Mouse (Mus musculus): Measurements from ENCODE around the gene Pts. TPM values are rescaled to one million over a fixed set of nuclear protein-coding genes. Genes with fewer than 3 reads are reported as not detected.

The Pts gene
- total RNA-seq (2022) = 10 to 100 TPM; 30.9 to 41.7 (median 36.7) TPM

DNA sequence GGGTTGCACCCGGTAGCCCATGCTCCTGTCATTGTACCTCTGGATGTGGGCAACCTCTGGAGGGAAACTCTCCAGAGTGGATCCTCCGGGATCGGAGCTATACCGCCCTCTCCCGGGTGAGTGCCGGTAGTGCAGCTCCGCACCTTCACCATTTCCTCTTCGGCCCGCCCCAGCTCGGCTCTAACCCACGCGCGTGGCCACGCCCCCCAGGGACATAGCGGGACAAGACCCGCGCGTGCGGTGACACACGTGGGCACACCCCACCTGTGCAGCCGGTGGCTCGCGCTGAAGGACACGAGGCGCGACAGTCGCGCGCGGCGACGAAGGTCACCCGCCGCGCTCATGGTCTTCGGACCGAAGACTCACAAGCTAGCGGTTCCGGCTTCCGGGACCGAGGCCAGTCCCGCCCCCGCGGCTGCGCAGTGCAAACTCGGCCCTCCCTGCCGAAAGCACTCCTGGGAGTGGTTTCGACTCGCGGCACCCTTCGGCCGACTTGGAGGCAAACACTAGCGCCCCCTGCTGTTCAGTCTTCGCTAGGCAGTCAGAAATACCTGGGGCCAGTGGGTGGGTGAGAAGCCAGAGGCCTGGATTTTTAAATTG, at the start of gene Pts:
Gene Pts (minus strand): TSS at position 432 of the 600 bp plus-strand sequence.
- peak; percentile 95 for DNase-seq (ENCODE audit: low spot score)

DNA sequence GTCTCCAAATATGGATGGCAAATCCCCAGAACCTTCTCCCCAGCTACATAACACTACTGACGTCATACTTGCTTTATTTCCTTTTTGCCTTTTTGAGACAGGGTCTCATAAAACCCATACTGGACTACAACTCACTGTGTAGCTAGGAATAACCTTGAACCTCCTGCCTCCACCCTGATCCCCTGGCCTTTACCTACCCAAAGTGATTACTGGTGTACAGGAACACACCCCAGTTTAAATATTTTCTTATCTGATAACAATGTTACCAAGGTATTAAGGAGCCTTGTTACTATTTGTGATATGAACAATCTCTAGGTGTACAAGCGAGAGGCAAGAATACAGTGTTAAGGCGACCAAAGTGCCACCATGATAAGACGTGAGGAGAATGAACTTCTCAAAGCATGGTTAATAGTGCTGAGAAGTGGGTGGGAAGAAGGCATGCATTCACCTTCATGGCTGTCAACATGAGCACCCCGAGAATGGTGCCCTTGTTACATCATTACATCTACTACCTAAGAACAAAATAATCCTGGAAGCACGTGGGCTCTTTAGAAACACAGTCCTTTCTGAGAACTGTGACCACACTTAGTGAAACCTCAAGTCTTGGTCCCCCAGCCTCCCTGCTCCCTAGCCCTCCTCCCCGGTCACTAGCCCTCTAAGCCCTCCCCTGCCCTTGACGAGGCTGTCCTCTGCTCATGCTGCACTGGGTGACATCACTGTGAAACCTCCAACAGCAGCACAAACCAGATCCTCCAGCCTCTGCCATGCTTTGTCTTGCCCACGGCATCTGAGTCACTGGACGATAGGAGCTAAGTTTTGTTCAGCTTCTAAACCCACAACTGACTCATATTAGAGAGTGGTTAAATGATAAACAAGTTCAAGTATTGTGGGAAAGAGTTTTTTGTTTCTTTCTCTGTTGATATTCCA, 41.3 kb upstream of the Pts start:
- DNase-seq (ENCODE audit: low spot score) = no peak

DNA sequence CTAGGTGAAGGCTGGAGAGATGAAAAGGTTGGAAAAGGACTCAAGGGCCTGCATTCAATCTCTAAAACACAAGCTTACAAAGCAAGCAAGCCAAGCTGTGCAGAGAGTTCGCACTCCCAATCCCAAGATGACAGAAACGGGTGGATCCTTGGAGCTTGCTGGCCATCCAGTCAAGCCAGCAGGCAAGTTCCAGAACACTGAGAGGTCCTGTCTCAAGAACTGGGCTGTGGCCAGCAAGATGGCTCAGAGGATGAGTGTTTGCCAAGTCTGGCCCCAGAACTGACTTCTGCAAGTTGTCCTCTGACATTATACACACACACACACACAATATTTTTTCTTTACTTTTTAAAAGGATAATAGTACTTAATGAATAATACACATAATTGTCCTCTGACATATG, 39.4 kb upstream of the Pts start:
- no peak for DNase-seq (ENCODE audit: low spot score)

DNA sequence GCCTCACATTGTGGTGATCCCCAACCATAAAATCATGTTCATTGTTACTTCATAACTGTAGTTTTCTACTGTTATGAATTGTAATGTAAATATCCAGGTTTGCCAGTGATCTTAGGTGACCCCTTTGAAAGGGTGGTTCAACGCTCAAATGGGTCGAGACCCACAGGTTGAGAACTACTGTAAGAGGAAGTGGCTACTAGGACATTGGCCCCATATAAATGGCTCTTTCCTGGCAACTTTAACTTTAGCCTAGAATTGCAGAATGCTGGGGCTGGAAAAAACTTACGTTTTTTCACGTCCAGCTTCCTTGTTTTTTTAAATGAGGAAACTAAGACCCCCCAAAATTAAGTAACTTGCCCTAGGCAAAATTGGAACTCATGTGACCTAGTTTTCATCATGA, 38.8 kb upstream of the Pts start:
- no peak for DNase-seq (ENCODE audit: low spot score)

DNA sequence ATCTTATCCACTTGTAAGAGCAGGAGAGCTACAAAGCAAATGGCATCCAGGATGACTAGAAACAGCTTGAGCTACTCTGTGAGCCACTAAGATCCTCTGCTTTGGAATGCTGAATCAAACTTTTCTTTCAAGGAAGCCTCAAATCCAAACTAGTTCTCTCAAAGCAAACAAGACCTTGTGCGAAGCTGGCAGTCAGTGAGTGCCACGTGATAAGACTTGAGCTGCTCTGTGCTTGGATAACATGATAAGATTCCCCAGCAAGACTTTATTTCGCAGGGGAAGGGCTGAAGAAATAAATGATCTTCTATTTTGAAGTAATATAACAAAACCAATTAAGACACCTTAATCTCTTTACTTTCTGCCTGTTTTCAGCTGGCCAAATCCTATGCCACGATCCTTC, 37.4 kb upstream of the Pts start:
- no peak for DNase-seq (ENCODE audit: low spot score)

DNA sequence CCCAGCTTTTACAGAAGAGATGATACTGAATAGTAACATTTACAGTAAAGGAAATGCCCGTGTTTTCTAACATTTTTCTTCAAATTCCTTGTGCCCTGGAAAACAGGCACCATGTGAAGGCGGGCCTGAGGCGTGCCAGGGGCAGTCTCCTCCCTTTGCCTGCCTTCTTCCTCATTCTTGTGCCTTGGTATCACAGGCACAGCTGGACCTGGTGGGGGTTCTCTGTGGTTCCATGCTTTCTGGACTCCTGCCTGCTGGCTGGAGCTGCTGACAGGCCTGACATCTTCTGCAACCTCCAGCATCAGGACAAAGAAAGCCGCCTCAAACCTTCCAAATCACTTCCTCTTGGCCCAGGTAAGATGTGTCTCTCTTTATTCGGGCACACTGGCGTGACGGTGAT, 36.6 kb upstream of the Pts start:
- peak; percentile 15 for DNase-seq (ENCODE audit: low spot score)

DNA sequence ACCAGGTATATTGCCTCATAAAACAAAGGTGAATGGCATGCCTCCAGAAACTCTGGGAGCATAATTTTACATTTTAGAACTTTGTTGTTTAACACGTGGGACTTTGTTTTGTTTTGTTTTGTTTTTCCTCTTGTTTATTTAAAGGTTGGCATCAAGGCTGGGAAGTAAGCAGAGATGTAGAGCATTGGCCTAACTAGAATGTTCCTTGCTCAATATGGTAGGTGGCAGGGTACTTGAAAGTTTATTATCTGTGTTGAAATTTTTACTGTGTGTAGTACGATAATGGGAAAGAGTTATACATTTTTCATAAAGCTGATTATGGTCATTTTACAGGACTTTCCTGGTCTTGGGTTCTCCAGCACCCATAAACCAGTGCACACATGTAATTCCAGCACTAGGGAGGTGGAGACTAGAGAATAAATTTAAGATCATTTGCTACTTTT, 33.4 kb upstream of the Pts start:
- DNase-seq (ENCODE audit: low spot score) = no peak

DNA sequence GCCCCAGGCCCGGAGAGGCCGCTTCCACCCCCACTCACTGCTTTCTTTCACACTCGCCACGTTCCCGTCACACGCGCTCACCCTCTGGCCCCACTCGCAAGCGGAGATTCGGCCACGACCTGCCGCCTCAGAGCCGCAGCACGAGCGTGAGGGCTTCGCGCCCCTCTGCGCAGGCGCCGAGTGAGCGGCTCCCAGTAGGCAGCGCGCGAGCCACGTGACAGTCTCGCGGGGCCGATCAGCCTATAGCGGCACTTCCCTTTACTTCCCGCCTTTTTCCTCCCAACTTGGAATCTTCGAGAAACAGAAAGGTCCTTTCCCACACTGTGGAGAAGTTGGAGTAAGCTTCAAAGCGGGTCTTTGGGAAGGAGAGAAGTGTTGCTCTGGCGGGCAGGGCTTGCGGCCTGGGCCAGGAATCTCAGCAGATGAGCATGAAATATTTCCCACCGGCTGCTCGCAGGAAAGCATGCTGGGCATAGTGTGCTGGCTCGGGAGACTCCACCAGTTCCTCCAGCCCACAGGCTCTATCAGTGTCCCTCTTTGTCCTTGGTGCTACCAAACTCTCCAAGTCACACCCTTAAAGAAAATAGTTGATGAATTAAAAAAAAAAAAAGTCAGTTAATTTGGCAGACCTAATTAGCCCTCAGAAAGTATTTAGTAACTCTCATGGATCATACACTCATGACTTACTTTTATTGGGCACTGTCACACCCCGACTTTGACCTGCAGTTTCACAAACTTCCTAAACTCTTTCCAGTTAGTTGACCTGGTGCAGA, 32.8 kb upstream of the Pts start, which contains the start of gene Tex12:
Gene Tex12 (minus strand): TSS at position 181 of the 773 bp plus-strand sequence.
- DNase-seq (ENCODE audit: low spot score) = no peak

DNA sequence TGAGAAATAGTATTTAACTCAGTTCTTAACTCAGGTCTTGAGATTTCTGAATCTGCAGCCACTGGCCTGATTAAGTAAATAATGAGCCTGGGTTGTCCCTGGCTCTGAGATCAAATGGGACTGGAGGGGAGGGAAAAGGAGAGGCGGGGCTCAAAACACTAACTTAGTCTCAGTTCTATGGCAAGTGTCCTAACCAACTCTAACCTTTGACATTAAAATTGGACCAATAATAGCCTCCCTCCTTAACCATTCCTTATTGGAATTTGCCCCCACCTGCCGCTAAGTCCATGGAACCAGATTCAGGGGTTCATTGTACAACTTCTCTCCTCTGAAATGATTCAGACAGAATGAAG, 26.5 kb upstream of the Pts start, which contains the start of gene Bco2:
Gene Bco2 (minus strand): TSS at position 88 of the 353 bp plus-strand sequence.
- DNase-seq (ENCODE audit: low spot score) = no peak

DNA sequence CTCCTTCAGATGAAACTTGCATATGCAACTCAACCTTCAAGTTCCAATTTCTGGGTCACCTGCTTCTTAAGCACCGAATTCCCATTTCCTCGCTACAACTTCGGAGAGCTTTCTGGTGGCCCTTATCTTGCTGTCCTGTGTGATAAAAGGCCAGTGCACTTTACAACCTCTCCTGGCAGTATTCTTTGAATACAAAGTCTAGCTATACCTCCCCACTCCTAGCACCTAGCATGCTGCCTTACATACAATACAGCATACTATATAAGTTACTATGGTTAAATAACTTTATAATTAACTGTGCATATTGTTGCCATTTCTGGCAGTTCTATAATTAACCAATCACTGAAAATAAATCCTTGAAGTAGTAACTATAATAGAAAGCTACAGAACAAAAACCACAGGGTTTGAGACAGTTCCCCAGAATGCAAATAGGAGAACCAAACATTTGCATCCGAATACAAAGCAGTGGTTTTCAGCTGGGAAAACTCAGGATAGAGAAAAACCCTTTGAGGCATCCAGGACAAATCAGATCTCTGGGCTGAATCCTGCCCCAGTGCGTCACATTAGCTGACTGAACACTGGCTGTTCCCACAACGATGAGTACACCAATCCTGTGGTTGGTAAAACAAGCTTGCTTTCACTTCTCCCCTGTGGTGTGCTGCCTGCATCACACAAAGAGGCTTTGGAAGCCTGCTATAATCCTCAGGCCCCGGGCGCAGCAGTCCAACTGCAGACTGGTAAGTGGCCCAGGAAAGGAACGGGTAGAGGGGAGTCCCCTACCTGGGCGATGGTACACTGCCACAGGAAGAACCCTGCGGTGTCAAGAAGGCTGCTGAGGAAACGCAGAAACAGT, 25.9 kb upstream of the Pts start, which contains the start of gene Il18:
Gene Il18 (plus strand): TSS at position 587 of the 853 bp plus-strand sequence.
- DNase-seq (ENCODE audit: low spot score) = peak; percentile 34

DNA sequence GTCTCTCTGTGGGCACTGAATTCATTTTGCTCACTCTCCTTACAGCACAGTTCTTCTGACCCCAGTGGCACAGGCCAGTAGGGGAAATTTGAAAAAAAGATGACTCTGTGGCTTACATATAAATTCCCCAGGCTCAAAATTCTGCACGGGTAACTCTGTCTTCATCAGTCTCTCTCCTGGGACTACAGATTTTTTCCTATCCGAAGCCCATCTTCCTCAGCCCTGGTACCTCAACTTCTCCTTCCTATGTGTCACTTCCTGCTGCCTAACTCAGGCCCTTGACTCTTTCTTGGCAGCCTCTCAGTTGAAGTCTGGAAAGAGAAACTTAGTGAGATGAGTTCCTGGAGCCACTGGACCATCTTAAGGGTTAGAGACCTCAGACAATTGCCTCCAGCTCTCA, 25.0 kb upstream of the Pts start:
- no peak for DNase-seq (ENCODE audit: low spot score)

DNA sequence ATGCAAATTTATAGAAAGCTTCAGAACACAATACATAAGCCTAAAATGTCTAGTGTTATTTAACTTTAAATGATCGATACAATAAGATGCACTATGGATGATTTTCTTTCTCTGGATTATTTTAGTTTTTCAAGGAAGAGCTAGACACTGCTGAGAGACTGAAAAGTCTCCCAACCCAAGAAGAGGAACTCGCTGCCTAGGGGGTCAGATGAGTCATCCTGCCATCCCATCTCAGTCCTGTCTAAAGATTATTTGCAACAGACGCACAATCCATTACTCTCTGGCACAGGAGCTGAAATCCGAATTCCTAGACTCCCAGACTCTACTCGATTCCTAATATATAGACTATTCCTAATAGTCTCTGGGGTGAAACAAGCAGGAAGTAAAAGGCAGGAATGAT, 23.7 kb upstream of the Pts start:
- no peak for DNase-seq (ENCODE audit: low spot score)

DNA sequence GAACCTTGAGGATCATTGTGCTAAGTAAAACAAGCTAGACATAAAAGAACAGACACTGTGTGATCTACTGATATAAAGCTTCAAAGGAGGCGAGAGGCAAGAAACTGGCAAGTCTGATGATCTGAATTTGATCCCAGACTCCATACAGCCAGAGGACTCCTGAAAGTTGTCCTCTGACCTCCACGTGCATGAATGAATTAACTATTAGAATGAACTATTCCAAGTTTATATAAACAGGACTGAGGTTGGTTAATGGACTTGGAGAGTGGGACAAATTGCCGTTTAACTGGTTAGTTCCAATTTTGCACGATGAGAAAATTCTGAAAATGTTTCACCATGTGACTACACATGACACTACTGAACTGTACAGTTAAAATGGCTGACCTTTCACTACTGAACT, 20.4 kb upstream of the Pts start:
- no peak for DNase-seq (ENCODE audit: low spot score)

DNA sequence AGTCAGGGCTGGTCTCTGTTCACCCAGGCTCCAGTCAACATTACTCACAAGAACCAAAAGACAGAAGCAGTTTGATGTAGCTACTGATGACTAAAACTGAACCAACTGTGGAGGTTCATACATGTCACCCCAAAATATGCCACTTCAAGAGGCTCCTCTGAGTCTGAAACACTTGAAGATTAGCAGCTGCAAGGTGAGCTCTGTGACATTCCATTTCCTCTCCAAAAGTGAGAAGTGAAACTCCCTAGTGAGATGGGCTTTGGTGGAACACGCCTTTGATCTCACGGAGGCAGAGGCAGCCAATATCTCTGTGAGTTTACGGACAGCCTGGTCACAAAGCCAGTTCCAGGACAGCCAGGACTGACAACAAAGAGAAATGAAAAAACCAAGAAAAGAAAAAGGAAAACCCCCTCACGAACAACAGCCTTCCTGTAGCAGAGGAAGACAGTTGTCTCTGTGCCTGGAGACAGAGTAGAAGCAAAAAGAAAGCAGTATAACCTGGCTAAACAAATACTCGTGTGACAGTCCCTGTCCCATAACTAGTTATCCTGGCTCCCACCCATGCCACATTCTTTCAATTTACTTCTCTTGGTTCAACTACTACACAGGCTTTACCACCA, 19.4 kb upstream of the Pts start:
- no peak for DNase-seq (ENCODE audit: low spot score)

DNA sequence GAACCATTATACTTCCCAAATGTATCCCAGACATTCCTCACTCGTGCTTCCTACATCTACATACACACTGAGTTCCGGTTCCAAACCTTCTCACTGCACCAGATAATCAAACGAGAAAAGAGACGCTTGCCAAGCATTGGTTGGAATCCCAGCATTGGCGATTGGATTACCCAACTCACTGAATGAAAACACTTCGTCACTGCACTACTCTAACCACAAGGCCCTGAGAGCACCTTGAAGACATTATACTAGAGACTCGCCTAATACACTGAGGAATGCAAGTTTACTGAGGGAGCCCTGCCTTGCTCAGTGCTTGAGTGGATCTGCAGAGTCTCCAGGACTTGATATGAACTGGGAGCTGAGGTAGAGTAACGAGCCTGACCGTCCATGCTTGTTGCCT, 13.9 kb upstream of the Pts start:
- no peak for DNase-seq (ENCODE audit: low spot score)

DNA sequence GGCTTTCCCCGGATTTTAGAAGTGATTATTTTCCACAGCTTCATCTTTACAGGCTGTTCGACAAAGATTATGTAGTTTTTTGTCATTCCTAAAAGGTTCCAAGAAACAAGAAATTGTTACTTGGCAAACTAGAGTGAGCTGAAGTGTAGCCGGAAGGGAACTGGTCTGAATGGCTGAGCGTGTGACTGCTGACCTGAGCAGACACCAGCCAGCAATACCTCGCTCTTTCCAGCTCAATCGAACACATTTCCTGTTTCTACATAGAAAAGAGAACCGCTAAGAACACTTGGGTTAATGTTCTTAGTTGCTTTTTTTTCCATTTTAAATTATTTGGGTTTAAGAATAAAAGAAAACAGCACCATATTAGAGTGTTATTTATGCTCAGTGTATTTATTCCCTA, 11.6 kb upstream of the Pts start:
- no peak for DNase-seq (ENCODE audit: low spot score)

DNA sequence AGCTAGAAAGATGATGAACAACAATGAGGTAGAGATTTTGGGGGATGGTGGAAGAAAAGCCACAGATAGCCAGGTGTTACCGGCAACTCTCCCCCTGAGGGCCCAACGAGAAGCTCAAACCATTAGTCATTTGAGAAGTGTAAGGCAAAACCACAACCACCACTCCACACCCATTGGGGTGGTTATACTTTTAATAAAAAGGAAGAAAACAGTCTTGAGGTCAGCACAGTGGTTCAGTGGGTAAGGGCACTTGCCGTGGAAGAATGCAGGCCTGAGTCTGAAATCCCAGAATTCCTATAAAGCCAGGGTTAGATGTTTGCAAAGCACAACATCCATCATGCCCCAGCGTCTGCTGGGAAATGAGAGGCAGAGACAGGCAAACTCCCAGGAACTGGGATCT, 8.8 kb upstream of the Pts start:
- no peak for DNase-seq (ENCODE audit: low spot score)

DNA sequence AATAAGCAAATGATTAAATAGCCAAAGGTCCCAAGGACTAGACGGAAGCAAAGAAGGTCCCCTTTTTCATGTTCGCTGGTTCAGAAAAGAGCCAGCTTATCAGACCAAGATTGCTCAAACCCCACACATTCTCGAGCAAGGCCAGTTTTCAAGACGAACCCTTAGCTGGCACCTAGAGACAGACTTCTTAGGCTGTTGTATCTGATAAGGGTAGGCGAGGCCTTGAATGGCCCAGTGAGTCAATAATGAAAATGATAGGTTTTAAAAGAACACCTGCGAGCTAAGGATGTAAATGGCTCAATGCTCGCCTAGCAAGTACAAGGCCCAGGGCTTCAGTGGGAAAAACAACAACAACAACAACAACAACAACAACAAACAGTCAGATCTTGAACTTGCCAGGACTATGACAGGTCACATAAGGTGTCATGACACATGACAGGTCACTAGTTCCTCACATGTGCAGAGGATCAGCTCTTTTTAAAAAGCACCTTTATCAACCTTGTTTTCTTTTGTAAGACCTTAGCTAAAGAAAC, 8.1 kb upstream of the Pts start:
- DNase-seq (ENCODE audit: low spot score) = no peak

DNA sequence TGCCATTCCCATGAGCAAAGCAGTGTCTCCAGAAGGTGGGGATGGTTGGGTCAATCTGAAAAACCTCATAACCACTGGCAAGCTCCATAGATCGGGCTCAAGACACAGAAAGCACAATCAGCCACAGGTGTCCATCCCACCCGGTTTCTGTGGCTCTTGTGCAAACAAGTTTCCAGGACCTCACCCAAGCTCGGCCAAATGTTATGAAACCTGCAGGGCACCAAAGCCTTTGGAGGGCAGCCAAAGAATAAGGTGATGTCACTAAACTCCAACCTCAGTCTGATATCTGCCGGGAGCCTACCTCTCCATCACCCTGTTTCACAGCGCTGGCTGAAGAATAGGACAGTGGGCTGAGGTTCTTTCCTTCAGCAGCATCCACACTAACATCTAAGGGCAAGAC, 7.4 kb upstream of the Pts start:
- DNase-seq (ENCODE audit: low spot score) = no peak

DNA sequence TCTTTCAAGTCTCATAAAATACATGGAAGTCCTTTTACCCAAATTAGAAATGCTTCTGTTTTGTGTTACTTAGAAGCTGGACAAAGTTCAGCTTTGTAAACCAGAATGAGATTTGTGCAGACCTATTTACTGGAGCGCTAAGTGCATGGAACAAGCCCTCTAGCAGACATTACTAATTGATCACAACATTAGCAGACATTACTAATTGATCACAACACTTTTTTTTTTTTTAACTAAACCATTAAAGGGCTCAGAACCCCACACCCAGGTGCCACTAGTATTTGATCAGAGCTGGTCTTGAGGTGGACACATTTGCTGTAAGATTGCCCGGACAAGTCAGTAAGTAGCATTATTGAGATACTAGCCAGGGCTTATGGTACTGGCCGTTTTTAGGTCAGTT, 5.3 kb upstream of the Pts start:
- DNase-seq (ENCODE audit: low spot score) = no peak

DNA sequence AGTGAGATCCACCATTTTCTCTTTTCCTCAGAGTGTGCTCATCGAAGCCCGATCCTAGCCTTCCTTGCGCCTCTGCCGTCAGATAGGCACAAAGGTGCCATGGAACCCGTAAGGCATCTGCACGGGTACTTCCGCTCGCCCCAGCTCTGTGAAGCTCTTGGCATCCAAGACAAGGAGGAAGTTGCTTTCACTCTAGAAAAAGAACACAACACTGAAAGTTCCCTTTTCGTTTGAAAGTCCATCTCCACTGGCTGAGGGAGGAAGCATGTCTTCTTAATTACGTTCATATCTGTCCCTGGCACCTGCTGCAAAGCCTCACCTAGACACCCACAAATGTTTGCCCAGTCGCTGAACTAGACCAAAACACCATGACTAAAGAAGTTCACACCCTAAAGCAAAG, 4.8 kb upstream of the Pts start:
- no peak for DNase-seq (ENCODE audit: low spot score)
